Mouse (Mus musculus) left cerebral cortex, postnatal 25 days (tissue): Measurements from ENCODE around the gene Nmt1. TPM values are rescaled to one million over a fixed set of nuclear protein-coding genes. Genes with fewer than 3 reads are reported as not detected.

Experiments
- DNase-seq, 2 experiments: peaks; one replicate each; pipeline ENCODE4 v3.0.0; 2022; ENCODE audit warnings: low spot score in 2 of 2, mixed read lengths in 1 of 2
- intact Hi-C: fragments of 180-260 bp; cut with DNase I; formaldehyde crosslinking; loops from one replicate; pipeline ENCODE4 v1.15.1; 2025
- total RNA-seq, 2 experiments: library from RNA; stranded (reverse); gene quantifications; 2 replicates each; pipeline ENCODE4 v1.2.3; 2021

Nmt1 gene
- total RNA-seq, 2 experiments from 2014 or later: 122 to 124 TPM

- intact Hi-C loops: no loop called here
- peak; percentile 73 to 90 for DNase-seq
Observed at GRCm38 (mm10) chr11:103033030-103033429, 5.0 kb downstream of the Nmt1 start.

- intact Hi-C loops: no loop called here
Observed at GRCm38 (mm10) chr11:103035007-103035406, 7.0 kb downstream of the Nmt1 start.

GRCm38 (mm10) chr11:103036881-103037465, 9.0 kb downstream of the Nmt1 start:
- intact Hi-C loops: no loop called here
- no peak for DNase-seq

More at GRCm38 (mm10) chr11:103035007-103035406, 7.0 kb downstream of the Nmt1 start:
- DNase-seq: no peak

- peak; percentile 54 to 92 for DNase-seq
- intact Hi-C loops: loop anchor here (1.0 kb wide), 1 partner anchor 35 kb away; no protein-coding TSS in a partner anchor
Observed at GRCm38 (mm10) chr11:103038037-103038436, 10.0 kb downstream of the Nmt1 start.

GRCm38 (mm10) chr11:103042828-103043227, 14.8 kb downstream of the Nmt1 start:
- intact Hi-C loops: no loop called here
- no peak for DNase-seq

- DNase-seq: no peak
- intact Hi-C loops: no loop called here
Observed at GRCm38 (mm10) chr11:103043982-103044381, 16.0 kb downstream of the Nmt1 start.

GRCm38 (mm10) chr11:103046286-103046685, 18.3 kb downstream of the Nmt1 start:
- DNase-seq: no peak

GRCm38 (mm10) chr11:103049611-103050010, 21.6 kb downstream of the Nmt1 start:
- no peak for DNase-seq
- intact Hi-C loops: no loop called here

More at GRCm38 (mm10) chr11:103046286-103046685, 18.3 kb downstream of the Nmt1 start:
- intact Hi-C loops: no loop called here

GRCm38 (mm10) chr11:103050153-103050552, 22.2 kb downstream of the Nmt1 start:
- intact Hi-C loops: no loop called here
- DNase-seq: no peak

GRCm38 (mm10) chr11:103051249-103051691, 23.3 kb downstream of the Nmt1 start:
- intact Hi-C loops: no loop called here
- DNase-seq: peak; percentile 45 to 70

GRCm38 (mm10) chr11:103052078-103052477, 24.1 kb downstream of the Nmt1 start:
- DNase-seq: no peak
- intact Hi-C loops: no loop called here

- intact Hi-C loops: loop anchor here (2.0 kb wide), 1 partner anchor 153 kb away; the partner anchor contains the start of gene Gfap
- no peak for DNase-seq
Observed at GRCm38 (mm10) chr11:103053191-103054076, 25.4 kb downstream of the Nmt1 start.

GRCm38 (mm10) chr11:103054798-103055197, 26.8 kb downstream of the Nmt1 start:
- peak; percentile 85 to 91 for DNase-seq
- intact Hi-C loops: loop anchor here (2.0 kb wide), 1 partner anchor 154 kb away; the partner anchor contains the start of gene Gfap

GRCm38 (mm10) chr11:103056636-103057035, 28.6 kb downstream of the Nmt1 start:
- DNase-seq: no peak
- intact Hi-C loops: no loop called here

- intact Hi-C loops: no loop called here
Observed at GRCm38 (mm10) chr11:103058499-103059085, 30.6 kb downstream of the Nmt1 start.

GRCm38 (mm10) chr11:103066191-103067050, 38.4 kb downstream of the Nmt1 start:
- intact Hi-C loops: no loop called here

More at GRCm38 (mm10) chr11:103058499-103059085, 30.6 kb downstream of the Nmt1 start:
- no peak for DNase-seq

GRCm38 (mm10) chr11:103067051-103067361, 39.0 kb downstream of the Nmt1 start:
- no peak for DNase-seq
- intact Hi-C loops: no loop called here

More at GRCm38 (mm10) chr11:103066191-103067050, 38.4 kb downstream of the Nmt1 start:
- DNase-seq: no peak

- no peak for DNase-seq
Observed at GRCm38 (mm10) chr11:103067457-103068001, 39.5 kb downstream of the Nmt1 start.

GRCm38 (mm10) chr11:103068272-103068671, 40.3 kb downstream of the Nmt1 start:
- intact Hi-C loops: no loop called here
- DNase-seq: no peak

More at GRCm38 (mm10) chr11:103067457-103068001, 39.5 kb downstream of the Nmt1 start:
- intact Hi-C loops: no loop called here
